Mouse (Mus musculus) c-Kit-negative CD71-positive TER-119-positive erythroid progenitor cells, embryonic 14.5 days (primary cell): Measurements from ENCODE around the gene Mpo.

Experiments
- DNase-seq: peaks from one replicate; pipeline ENCODE4 v3.0.0-alpha.2; 2013; ENCODE audit warnings: low read depth, low spot score

The Mpo gene

DNA sequence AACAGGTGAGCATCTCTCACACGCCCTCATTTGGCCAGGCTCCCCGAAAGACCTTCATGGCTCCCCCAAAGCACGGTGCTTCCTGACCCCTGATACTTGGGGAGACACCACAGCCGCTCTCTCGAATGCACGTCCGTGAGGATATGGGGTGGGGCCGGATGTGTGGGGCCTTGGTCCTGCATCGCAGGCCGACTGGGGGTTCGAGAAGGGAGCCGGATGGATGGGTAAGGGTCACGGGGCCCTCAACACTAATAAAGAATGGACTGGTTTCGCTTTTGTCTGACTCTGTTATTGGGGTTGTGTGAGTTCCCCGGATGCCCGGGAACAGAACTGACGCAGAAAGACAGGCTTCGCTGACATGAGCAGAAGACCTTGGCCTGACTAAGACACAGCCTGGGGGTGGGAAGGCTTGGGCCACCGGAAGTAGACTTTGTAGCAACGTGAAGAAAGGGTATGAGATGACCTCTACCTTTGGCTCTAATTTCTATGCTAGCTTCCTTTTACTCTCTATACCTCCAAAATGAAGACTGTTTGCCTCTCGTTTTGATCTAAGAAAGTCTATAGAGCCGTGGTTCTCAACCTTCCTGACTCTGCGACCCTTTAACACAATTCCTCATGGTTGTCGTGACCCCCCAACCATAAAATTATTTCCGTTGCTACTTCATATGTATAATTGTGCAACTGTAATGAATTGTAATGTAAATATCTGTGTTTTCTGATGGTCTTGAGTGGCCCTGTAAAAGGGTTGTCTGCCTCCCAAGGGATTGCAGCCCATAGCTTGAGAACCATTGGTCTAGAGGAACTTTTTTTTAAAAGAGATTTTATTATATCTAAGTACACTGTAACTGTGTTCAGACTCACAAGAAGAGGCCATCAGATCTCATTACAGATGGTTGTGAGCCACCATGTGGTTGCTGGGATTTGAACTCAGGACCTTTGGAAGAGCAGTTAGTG lies 36.1 kb upstream of the Mpo start:
- DNase-seq = peak; percentile 42

DNA sequence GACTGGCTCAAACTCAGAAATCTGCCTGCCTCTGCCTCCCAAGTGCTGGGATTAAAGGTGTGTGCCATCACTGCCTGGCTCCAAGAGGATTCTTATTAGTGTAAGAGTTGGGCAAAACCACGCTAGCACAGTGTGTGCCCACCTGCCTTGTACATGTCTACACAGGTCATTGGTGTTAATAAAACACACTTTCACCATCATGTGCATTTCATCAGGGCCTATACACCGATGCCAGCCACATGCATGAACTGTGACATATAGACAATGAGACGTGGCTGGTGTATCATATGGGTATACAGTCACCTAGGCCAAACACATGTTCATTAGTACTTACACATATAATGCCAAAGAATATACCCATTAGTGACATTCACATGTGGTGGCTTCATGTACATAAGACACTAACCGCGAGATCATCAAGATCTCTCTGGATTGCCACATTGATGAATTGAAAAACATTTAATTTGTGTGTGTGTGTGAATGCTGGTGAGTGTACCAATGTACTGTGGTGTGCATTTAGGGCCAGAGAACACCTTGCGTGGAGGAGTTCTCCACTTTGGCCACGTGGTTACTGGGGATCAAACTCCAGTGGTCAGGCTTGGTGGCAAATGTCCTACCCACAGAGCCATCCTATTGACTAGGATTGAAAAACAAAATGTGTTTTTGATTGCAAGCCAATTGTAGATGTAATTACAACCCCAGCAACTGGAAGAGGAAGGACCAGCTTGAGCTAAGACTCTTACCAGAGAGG lies 35.0 kb upstream of the Mpo start:
- DNase-seq = no peak

DNA sequence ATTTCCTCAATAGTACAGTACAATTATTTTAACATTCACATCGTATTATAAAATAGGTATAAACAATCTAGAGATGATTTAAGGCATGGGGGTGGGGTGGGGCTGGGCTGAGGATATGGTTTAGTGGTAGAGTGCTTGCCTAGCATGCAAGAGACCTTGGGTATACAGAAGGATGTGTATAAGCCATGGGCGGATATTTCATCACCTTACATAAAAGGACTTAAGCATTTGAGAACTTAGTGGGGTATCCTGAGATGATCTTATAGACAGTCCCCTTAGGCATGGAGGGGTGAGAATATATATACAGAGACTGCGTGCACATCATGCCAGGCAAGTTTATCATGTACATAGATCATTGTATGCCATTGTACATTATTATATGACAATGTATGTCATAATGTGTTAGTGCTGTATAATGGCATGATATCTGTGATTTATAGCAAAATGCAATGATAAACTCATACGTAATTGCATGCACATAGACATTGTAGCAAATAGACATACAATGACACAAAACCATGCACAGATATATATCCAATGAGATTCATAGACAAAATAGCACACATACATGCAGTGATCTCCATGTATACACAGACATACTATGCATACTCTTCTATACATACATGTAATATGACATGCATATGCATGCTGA lies 34.3 kb upstream of the Mpo start:
- DNase-seq = no peak

DNA sequence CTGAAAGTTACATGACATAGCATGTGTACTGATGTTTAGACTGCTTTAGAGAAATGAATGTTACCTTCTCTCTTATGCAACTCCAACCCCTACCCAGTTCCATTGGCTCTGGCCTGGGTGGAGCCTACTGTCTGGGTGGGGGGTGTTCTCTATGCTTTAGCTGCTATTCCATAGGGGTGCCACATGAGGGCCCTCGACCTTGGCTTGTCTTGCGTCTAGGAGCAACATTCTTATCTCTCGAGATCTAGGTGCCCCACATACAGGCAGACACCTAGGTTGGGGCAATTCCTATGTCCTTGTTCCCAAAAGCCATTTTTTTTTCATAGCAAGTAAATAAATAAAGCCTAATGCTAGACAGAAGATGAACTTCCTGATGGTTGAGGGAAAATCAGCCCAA lies 33.8 kb upstream of the Mpo start:
- peak; percentile 62 for DNase-seq

DNA sequence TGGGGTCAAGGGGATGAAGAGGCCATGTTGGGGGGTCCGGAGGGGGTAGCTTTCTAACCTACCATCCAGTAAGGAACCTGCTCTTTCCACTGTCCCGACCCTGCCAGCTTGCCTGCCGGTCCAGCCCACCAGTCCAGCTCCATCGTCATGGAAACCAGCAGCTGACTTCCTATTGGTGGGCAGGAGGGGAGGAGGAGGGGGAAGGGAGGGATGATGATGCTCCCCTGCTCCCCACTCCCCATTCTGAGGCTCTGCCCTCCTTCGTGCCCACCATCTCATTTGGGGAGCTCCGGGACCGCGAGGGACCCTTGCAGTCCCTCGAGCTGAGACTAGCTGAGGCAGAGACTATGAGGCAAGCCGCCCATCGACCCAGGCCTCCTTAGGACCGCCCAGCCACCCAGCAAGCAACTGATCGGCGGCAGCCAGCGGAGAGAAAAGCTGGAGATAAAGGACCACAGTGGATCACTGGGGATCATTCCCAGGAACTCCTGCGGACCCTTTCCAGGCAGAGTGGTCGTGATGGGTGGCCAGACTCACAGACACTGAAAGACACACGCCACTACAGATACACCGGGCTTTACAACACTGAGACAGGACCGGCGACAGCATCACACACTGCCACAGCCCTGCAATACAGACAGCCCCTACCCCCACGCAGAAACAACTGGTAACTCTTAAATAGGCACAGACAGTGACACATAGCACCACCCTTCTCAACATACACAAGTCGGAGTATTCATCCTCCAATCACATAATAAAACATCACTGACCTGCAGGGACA lies 32.9 kb upstream of the Mpo start, which contains the start of gene Tspoap1:
Tspoap1 (plus strand) TSS at position 241 of the 781 bp plus-strand sequence.
- DNase-seq = no peak

DNA sequence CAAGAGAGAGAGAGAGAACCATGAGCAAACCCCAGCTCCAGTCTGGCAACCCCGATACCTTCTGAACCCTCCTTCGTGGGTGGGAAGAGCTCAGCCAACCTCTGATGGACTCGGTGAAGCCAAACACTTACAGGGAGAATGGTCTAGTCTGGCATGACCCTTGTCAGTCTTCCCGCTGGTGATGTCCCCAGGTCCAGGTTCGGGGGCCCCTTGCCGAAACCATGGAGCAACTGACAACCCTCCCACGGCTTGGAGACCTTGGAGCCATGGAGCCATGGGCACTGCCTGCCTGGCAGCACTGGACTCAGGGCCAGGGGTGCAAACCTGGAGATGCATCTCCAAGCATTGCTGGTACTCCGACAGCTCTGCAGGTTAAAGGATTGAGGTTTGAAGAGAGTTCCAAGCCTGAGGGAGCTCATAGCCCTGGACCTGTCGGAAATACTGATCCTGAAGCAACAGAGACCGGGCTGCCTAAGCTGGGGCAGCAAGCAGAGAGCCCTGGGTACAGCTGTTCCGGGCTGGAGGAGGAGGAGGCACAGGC lies 32.1 kb upstream of the Mpo start:
- no peak for DNase-seq

DNA sequence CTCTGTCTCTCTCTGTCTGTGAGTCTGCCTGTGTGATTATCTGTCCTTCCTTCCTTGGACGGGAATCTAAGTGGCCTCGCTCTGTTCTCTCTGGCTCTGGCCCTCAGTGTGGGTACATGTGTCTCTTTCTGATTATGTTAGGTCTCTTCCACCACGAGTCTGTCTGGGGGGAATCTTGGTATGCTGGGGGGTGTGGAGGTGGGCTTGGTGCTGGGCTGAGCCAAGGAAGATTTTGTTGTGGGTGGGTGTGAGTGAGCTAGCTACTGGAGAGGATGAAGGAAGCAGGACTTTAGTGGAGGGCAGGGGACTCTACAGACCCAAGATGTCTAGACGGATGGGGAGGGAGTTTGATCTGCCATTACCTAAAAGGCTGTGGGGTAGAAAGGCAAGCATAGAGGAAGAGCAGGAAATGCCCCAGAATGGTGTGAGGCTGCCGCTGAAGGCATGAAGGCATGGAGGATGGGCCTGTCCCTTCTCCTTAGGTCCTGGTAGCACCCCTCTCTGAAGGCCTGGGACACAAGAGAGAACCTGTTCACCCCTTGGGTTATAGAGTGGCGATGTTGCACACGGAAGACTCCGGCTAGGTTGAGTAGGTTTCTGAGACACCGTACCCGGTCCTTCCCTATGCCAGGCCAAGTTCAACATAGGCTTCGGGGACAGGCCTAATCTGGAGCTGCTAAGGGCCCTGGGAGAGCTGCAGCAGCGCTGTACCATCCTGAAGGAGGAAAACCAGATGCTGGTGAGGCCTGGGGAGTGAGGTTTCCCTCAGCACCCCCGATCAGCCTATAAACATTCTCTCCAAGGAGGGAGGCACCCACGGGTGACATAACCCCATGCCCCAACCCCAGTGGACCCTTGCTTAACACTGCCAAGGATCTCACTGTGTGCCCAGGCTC lies 31.3 kb upstream of the Mpo start:
- no peak for DNase-seq

DNA sequence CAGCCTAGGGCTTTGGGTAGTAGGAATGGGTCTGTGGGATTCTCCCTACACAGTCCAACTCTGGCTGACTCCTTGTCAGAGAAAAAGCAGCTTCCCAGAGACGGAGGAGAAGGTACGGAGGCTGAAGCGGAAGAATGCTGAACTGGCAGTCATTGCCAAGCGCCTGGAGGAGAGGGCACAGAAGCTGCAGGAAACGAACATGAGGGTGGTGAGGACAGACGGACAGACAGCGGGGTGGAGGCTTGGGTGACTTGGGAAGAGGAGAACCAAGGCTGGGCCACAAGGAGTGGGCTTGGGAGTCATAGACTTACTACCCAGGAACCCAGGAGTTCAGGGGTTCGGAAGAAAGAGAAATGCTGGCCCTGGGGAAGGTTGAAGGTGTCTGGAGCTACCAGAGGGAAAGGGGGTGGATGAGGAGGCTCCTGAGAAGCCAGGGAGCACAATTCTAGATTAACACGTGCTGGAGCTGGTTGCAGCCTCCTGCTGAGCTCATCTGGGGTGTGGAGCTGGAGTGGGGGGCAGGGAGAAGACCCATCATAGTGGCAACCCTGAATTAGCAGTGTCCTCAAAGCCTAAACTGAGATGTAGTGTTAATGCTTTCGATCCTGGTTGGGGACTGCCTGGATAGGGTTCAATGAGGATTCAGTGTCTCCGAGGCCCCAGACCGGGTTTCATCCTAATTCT lies 30.5 kb upstream of the Mpo start:
- DNase-seq = no peak

DNA sequence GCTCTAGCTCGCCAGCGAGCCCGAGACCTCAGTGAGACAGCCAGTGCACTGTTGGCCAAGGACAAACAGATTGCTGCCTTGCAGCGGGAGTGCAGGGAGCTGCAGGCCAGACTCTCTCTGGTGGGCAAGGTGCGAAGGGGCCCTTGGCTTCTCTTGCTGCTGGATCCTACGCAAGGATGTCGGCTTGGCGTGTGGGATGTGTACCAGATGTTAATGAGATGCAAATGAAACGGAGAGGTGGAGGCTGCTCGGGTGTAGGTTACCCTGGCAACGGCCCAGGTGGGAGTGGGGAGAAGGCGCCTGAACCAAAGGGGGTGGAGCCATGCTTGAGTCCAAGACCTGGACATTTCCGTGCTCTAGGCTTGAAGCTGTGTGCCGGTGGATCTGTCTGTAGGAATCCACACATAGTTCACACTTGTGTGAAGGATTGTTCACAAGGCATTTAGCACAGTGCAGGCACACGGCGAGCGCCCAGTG lies 29.8 kb upstream of the Mpo start:
- DNase-seq = no peak

DNA sequence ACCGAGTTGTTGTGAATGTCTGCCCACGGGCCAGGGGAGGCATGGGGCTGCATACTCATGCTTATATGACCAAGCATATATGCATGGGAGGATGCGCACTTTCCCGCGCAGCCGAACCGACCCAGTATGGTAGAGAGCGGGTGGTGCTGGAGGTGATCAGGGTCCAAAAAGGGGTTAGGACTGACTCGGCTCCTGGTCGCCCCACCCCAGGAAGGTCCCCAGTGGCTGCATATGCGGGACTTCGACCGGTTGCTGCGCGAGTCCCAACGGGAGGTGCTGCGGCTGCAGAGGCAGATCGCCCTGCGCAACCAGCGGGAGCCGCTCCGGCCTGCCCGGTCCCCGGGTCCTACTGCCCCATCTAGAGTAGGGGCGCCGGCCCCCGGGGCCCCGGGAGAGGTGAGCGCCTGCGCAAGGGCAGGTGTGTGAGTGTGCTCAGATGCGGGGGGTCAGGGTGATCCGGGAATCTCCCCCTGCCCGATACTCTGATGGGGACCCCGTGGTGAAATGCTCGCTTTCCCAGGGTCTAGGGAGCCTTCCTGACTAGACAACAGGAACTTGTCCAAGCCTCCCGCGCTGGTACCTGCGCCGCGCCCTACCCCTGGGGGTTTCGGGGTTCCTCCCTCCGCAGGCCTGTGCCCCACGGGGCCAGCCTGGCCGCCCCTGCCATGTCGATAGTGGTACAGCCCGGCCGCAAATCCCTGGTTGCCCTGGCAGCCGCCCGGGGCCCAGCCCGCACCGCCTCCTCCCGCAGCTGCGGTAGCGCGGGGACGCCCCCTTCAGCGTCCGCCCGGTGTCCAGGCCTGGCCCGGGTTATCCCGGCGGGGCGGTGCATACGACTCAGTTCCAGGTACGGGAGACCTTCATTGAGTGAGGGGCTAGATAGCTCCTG lies 29.1 kb upstream of the Mpo start:
- no peak for DNase-seq

DNA sequence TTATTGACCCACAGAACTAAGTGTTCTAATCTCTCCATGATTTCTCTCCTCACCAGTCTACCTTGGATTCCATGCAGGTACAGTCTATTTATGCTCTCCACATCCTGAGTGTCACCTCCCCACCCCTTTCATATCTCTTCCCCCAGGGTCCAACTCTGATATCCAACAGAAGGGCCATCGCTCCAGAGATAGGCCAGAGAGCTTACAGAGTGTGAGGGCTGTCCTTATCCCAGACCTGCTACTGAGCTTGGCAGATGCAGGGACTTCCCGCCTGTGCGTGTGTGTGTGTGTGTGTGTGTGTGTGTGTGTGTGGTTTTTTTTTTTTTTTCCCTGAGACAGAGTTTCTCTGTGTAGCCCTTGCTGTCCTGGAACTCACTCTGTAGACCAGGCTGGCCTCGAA lies 24.6 kb upstream of the Mpo start:
- DNase-seq = no peak

DNA sequence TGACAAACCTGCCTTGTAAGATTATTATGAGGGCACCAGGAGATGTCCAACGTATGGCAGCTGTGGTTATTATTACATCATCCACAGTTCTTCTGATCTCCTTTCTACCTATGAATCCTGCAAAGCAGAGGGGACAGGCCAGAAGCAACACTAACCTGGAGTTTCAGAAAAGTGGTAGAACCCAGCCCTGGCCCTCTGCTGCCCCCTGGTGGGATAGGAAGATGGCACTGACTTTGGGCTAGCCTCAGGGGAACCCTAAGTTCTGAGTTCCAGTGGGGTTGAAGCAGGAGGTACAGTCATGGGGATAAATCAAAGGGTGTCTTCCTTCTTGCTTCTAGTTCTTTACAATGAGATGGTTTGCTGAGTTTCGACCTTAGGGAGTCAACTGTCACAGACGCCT lies 22.4 kb upstream of the Mpo start:
- DNase-seq = peak; percentile 63

DNA sequence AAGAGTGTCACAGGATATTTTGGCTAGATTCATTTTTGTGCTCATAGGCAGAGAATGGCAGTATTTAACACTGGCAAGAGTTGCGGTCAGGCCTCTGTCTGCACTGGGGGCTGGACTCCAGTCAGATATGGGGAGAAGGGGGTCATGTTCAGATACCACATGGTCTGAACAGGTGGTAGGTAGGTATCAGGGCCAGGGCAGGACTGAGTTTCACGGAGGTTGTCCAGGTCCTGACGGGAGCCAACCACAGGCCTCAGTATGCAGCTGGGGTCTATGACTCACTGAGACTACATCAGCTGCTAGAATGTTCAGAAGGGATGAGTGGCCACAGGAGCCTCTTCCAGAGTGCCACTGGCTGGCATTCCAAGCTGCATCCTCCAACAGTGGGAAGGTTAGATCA lies 21.0 kb upstream of the Mpo start:
- DNase-seq = no peak

DNA sequence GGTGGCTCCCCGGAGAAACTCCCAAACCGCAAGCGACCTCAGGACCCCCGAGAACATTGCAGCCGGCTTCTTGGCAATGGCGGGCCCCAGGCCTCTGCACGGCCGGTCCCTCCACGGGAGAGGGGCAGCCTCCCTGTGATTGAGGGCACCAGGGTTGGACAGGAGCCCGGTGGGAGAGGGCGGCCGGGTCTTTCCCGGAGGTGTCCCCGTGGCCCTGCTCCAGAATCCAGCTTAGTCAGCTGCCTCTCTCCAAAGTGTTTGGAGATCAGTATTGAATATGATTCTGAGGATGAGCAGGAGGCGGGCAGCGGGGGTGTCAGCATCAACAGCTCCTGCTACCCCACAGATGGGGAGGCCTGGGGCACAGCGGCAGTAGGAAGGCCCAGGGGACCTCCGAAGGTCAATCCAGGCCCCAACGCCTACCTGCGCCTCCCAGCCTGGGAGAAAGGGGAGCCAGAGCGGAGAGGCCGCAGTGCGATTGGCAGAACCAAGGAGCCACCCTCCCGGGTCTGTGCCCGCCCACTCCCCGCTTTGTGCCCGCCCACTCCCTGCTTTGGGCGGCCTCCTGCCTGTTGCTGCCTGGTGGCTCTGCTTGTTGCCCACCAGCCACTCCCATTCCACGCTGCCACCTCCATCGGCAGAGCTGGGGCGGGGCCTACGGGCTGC lies 15.1 kb upstream of the Mpo start:
- no peak for DNase-seq

DNA sequence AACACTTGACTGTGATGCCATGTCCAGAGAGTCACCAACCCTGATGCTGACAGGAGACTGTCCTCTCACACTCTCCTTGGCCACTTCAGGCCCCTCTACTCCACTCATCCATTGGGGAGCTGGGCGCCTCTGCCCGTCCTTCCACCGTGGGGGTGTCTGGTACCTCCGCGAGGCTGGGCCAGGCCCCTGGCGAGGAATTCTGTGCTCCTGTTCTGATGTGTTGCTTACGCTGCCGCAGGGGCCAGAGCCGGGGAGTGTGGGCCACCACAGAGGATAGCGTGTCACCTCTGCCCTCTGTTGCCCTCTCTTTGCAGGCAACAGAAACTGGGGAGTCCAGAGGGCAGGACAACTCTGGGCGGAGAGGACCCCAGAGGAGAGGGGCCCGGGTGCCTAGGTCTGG lies 14.5 kb upstream of the Mpo start:
- DNase-seq = no peak

DNA sequence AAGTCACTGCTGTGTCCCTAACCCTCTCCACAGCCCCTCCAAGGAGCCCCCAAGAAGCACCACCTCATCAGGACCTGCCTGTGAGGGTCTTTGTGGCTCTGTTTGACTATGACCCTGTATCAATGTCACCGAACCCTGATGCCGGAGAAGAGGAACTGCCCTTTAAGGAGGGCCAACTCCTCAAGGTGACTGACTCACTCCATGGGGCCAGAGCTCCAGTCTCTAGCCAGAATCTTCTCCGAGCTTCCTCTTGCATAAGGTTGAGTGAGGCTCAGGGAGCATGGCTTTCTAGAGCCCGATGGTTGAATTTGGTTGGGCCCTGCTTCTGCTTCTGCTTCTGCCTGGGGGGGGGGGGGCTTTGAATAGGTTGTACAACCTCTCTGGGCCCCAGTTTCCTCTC lies 14.0 kb upstream of the Mpo start:
- DNase-seq = no peak

DNA sequence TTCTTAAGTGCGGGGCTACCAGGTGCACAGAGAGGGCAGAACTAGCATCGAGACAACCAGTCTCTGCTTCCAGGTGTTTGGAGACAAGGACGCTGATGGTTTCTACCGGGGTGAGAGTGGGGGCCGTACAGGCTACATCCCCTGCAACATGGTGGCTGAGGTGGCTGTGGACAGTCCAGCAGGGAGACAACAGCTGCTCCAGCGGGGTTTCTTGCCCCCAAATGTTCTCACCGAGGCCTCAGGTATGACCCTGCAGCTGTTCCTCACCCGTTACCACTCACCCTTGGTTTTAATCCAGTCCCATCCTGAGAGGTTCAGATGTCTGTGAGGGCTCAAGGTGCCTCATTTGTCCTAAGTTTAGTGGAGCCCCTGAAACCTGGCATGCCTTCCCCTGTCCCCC lies 13.3 kb upstream of the Mpo start:
- no peak for DNase-seq

DNA sequence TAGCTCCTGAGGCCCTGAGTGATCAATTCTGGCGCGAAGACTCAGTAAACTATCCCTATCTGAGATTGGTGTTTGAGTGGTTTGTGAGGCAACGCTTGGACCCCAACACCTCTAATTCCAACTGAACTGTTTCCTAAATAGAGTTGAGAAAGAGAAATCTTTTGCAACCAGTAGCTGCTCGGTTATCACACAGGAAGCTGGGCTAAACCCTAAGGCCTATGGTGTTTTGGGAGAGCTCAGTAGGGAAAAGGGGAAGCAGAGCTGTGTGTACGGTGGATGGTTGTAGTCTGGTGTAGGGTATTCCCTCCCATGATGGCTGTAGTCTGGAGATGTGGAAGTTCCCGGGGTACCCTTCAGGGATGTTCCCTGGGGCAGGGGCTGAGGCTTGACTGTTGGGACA lies 3.3 kb upstream of the Mpo start:
- DNase-seq = no peak
